Mouse (Mus musculus) hindbrain, postnatal 0 days (tissue): Measurements from ENCODE around the gene Slc28a2. TPM values are rescaled to one million over a fixed set of nuclear protein-coding genes. Genes with fewer than 3 reads are reported as not detected.
"Not testable (repeated sequence)": the region's sequence is repeated elsewhere in the genome, so short reads cannot be mapped to it uniquely, and the experiment has no call there.

Experiments
- ATAC-seq: fragments of 200-750 bp; cut with Nextera tagmentation; 2 replicates; pipeline ENCODE4 v1.8.0; 2017; ENCODE audit warnings: mild to moderate bottlenecking, moderate TSS enrichment, moderate library complexity
- DNase-seq: peaks from one replicate; pipeline ENCODE4 v3.0.0-alpha.2; 2015; ENCODE audit warnings: low spot score
- H3K27ac ChIP-seq: fragments of 300-500 bp; sonication (generic); 2 replicates; pipeline ENCODE4 v1.5.1; 2014; ENCODE audit warnings: mild to moderate bottlenecking
- H3K27me3 ChIP-seq: fragments of 300-500 bp; sonication (generic); 2 replicates; pipeline ENCODE4 v1.6.1; 2014; ENCODE audit warnings: low read length, mixed read lengths; ENCODE audit not compliant: insufficient read depth
- H3K36me3 ChIP-seq: fragments of 300-500 bp; sonication (generic); 2 replicates; pipeline ENCODE4 v1.6.1; 2014; ENCODE audit warnings: low read length, mixed read lengths; ENCODE audit not compliant: insufficient read depth
- H3K4me1 ChIP-seq: fragments of 300-500 bp; sonication (generic); 2 replicates; pipeline ENCODE4 v1.6.1; 2014; ENCODE audit warnings: antibody characterized with exemption, low read length, mixed read lengths; ENCODE audit not compliant: insufficient read depth
- H3K4me2 ChIP-seq: fragments of 300-500 bp; sonication (generic); 2 replicates; pipeline ENCODE4 v1.6.1; 2014; ENCODE audit warnings: low read depth, mild to moderate bottlenecking, low read length, moderate library complexity, mixed read lengths
- H3K4me3 ChIP-seq: fragments of 300-500 bp; sonication (generic); 2 replicates; pipeline ENCODE4 v1.5.1; 2014; ENCODE audit warnings: low read length
- H3K9ac ChIP-seq: fragments of 300-500 bp; sonication (generic); replicated peaks from 2 replicates; pipeline ENCODE4 v1.6.1; 2014; ENCODE audit warnings: mild to moderate bottlenecking, low read length, moderate library complexity, mixed read lengths
- H3K9me3 ChIP-seq: fragments of 300-500 bp; sonication (generic); 2 replicates; pipeline ENCODE4 v1.6.1; 2016; ENCODE audit warnings: low read length, mixed read lengths
- CTCF ChIP-seq: IDR thresholded peaks from 2 replicates; pipeline ENCODE4 v1.5.1; 2016; ENCODE audit warnings: antibody characterized with exemption, control low read depth, low read depth
- WGBS: fragments of 180-500 bp; shearing (Covaris S2); extraction: QIAGEN DNeasy Blood & Tissue Kit; methylation state at CpG from one replicate; pipeline ENCODE4 v1.1.7; 2014; 5-methylcytosine and 5-hydroxymethylcytosine counted together
- polyA plus RNA-seq: library from polyadenylated mRNA; unstranded; fragments of >200 nt; fragmentation: Nextera tagmentation; extraction: Ambion mirVana; gene quantifications from 2 replicates; pipeline ENCODE4 v1.2.1, GENCODE M21; 2015
- total RNA-seq: library from RNA; depleted of rRNA; stranded (reverse); fragments of >200 nt; gene quantifications from 2 replicates; pipeline ENCODE4 v1.2.3, GENCODE M21; 2014; rRNA removed

The Slc28a2 gene
- total RNA-seq (0.16 TPM in 1 of 2 replicates, not detected in the other), polyA plus RNA-seq (0.13 TPM in 1 of 2 replicates, not detected in the other)

DNA sequence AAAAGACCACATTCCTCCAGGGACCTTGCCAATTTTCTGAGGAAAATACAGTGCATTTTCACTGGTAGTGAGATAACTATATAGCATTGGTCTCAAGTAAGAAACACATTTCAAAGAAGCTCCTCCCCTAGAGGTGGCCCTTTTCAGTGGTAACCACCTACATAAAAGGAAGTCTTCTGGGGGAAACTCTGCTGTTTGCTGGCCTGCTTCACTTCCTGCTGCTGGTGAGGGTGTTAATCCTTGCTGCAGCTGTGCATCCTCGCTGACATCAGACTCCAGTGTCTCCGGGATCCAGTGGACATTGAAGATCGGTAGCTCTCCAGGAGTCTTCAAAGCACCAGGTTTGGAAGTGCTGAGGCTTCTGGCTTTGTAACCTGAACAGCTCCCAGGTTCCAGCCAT lies at the start of gene Slc28a2:
Gene Slc28a2, plus strand, starts transcription at position 278 of the 400 bp plus-strand sequence.
- not testable (repeated sequence) for H3K36me3 ChIP-seq

DNA sequence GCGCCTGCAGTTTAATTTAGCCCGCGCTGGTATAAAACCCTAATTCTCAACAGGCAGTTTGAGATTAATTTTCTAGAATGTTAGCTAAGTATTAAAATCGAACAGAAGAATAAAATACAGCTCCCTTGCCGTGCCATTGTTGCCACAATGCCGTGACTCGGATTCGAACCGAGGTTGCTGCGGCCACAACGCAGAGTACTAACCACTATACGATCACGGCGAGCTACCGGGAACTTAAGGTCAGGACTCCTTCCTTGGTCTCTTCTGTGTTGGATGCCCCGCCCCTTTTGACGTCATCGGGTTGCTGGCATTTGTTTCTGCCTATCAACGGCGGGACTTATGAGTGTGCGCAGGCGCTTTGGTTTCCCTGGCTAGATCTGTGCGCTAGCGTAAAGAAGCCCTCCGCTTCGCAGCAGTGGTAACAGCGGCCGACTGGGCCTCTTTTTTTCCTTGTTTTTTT lies 49.0 kb upstream of the Slc28a2 start:
- peak overlapping the region; percentile 73 for H3K9ac ChIP-seq
- no peaks in the 10 kb centered on the region for H3K36me3 ChIP-seq
- H3K27me3 ChIP-seq: no peaks in the 10 kb centered on the region
- ATAC-seq (peak; percentile 90), DNase-seq (peak; percentile 97)
- WGBS: under 1% methylated on average over 28 of the region's 28 CpGs
- H3K4me1 ChIP-seq: peaks cover 8% of the 10 kb centered on the region
- H3K4me2 ChIP-seq: peak overlapping the region; percentile 57
- H3K4me3 ChIP-seq: peak overlapping the region; percentile 59
- peak overlapping the region; percentile 93 for H3K27ac ChIP-seq
- H3K9me3 ChIP-seq: no peaks in the 10 kb centered on the region
- no peak for TF ChIP-seq CTCF

More for the DNA sequence above, at the start of gene Slc28a2:
- H3K4me3 ChIP-seq, H3K4me2 ChIP-seq, H3K9ac ChIP-seq, ATAC-seq, H3K4me1 ChIP-seq, H3K27ac ChIP-seq, DNase-seq, H3K9me3 ChIP-seq, H3K27me3 ChIP-seq: not testable (repeated sequence)
- WGBS: 59% methylated on average over 3 of the region's 3 CpGs

DNA sequence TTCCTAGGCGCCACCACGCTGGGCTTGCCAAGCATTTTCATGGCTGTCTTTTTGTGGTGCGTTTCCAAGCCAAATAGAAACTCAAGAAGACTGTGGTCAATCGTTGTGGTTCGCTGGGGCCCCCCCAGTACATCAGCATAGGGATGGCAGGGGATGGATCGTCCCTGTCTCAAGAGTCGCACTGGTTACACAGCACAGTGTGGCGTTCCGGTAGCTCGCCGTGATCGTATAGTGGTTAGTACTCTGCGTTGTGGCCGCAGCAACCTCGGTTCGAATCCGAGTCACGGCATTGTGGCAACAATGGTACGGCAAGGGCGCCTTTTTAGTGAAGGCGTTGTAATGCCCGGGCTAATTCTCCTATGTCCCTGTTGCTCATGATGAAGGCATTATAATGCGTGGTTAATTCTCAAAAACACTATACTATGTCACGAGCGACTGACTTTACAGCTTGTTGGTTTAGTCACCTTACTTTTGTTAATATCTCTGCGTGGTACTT lies 48.5 kb upstream of the Slc28a2 start:
- peaks cover 8% of the 10 kb centered on the region for H3K4me1 ChIP-seq
- no peaks in the 10 kb centered on the region for H3K36me3 ChIP-seq
- TF ChIP-seq CTCF: no peak
- peak overlapping the region; percentile 93 for H3K27ac ChIP-seq
- peak; percentile 82 for ATAC-seq
- WGBS: 0% methylated on average over 26 of the region's 26 CpGs
- peak overlapping the region; percentile 57 for H3K4me2 ChIP-seq
- H3K27me3 ChIP-seq: no peaks in the 10 kb centered on the region
- H3K9me3 ChIP-seq: no peaks in the 10 kb centered on the region
- peak overlapping the region; percentile 59 for H3K4me3 ChIP-seq
- peak; percentile 80 for DNase-seq
- H3K9ac ChIP-seq: peak overlapping the region; percentile 73

DNA sequence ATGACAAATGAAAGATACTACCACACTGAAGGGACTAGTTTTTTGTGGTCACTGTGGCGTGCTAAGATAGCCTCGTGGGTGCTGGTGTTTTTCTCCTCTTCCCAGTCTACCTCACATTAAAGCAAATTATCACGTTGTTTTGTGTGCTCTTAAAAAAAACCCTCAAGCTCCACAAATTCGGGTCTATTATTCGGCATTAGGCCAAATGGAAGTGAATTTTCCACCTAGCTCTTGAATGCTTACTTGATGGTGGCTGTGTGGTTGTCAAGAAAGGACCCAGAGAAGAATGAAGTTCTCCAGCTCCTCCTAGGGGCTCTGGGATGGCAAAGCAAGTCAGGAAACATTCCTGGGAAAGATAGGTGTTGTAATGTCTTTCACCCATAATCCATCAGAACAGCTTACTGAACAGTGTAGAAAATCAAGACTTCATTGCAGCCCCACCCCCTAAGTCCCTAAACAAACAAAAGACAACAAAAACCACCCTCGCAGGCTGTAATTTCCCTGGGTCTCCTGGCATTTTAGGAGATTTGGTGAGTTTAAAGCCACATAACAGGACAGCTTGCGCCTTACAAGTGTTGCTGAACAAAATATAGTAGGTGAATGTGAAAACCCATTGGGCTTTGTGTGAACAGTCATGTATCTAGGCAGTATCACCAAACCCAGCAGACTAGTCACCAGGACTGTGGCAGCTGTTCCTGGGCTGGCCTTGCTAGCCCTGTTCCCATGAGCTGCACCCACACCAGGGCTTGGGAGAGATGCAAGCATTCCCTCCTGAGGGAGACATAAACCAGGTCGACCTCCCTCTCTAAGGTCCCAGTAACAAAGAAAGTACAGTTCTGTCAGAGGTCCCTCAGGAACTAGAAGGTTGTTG lies 47.6 kb upstream of the Slc28a2 start:
- no peaks in the 10 kb centered on the region for H3K27me3 ChIP-seq
- DNase-seq (peak; percentile 83), ATAC-seq (no peak)
- no peaks in the 10 kb centered on the region for H3K36me3 ChIP-seq
- peak; percentile 73 for TF ChIP-seq CTCF
- H3K4me2 ChIP-seq: peak overlapping the region; percentile 57
- H3K4me1 ChIP-seq: peaks cover 8% of the 10 kb centered on the region
- 20% methylated on average over 8 of the region's 8 CpGs for WGBS
- H3K4me3 ChIP-seq: peak overlapping the region; percentile 59
- peak overlapping the region; percentile 73; the same call in 1 of the 2 replicates for H3K9ac ChIP-seq
- peak overlapping the region; percentile 93 for H3K27ac ChIP-seq
- H3K9me3 ChIP-seq: no peaks in the 10 kb centered on the region

DNA sequence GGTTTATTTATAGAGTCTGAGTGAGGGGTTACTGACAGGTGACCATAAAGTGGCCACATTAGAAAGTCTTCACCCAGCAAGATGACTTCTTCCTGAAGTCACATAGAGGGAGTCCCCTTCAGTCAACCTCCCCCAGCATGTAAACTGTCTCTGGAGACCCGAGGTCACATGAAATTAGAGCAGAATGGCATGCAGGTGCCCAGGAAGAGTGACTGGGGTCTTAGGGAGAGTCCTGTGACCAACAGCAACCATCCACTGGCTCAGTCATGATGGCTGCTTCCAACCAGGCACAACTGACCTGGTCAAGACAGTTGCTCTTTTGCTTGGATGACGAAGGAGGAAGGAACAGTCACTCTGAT lies 47.0 kb upstream of the Slc28a2 start:
- Histone ChIP-seq H3K9me3 (no peaks in the 10 kb centered on the region), H3K27ac (peak overlapping the region; percentile 93; the same call in 1 of the 2 replicates), H3K4me3 (no peak overlapping the region), H3K4me2 (no peak overlapping the region), H3K36me3 (no peaks in the 10 kb centered on the region), H3K4me1 (peaks cover 8% of the 10 kb centered on the region), H3K9ac (no peak overlapping the region), H3K27me3 (no peaks in the 10 kb centered on the region)
- ATAC-seq (no peak), DNase-seq (no peak)
- 45% methylated on average over 2 of the region's 2 CpGs for WGBS
- no peak for TF ChIP-seq CTCF

DNA sequence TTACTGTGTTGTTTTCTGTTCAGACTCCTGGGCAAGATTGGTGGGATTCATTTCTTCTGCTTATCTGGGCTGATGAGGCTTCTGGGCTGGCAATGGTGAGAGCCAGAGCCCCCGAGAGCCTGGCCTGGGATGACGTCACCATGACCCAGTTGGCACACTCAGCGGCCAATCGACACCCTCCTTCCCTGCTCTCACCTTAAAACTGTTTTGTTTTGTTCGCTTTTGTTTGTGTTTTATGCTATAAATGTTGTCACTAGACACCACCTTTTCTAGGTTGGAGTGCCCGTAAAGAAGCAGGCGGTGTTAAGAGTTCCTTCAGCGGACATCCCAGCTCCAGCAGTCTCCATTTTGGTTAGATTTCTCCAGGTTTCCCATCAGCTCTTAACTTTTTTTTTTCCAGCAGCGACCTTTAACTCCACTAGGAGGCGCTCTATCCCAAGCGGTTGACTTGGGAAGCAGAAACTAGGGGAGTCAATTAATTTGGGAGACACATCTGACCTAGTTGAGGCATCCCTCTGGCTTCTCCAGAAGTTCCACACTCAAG lies 45.4 kb upstream of the Slc28a2 start:
- H3K9me3 ChIP-seq: no peaks in the 10 kb centered on the region
- peak; percentile 88 for DNase-seq
- peak; percentile 82 for TF ChIP-seq CTCF
- H3K36me3 ChIP-seq: no peaks in the 10 kb centered on the region
- no peak overlapping the region for H3K27ac ChIP-seq
- H3K4me1 ChIP-seq: peaks cover 8% of the 10 kb centered on the region
- 10% methylated on average over 11 of the region's 11 CpGs for WGBS
- no peak for ATAC-seq
- H3K9ac ChIP-seq: no peak overlapping the region
- peak overlapping the region; percentile 48 for H3K4me2 ChIP-seq
- peak overlapping the region; percentile 21 for H3K4me3 ChIP-seq
- no peaks in the 10 kb centered on the region for H3K27me3 ChIP-seq
